Mouse (Mus musculus) lung, embryonic 14.5 days (tissue): Measurements from ENCODE around the gene Zhx3. TPM values are rescaled to one million over a fixed set of nuclear protein-coding genes. Genes with fewer than 3 reads are reported as not detected.

ENCODE experiments used
- ATAC-seq: fragments of 200-750 bp; cut with Nextera tagmentation; 2 replicates; pipeline ENCODE4 v1.8.0; 2017; ENCODE audit warnings: mild to moderate bottlenecking, moderate TSS enrichment, moderate library complexity; ENCODE audit not compliant: insufficient read depth
- DNase-seq: peaks from one replicate; pipeline ENCODE4 v3.0.0-alpha.2; 2015
- H3K27ac ChIP-seq: fragments of 300-500 bp; sonication (generic); 2 replicates; pipeline ENCODE4 v1.5.1; 2014; ENCODE audit warnings: low read depth, mild to moderate bottlenecking, moderate library complexity
- H3K27me3 ChIP-seq: fragments of 300-500 bp; sonication (generic); 2 replicates; pipeline ENCODE4 v1.6.1; 2014; ENCODE audit warnings: low read length, control low read depth; ENCODE audit not compliant: insufficient read depth
- H3K36me3 ChIP-seq: fragments of 300-500 bp; sonication (generic); 2 replicates; pipeline ENCODE4 v1.6.1; 2014; ENCODE audit warnings: control low read depth; ENCODE audit not compliant: insufficient read depth
- H3K4me1 ChIP-seq: fragments of 300-500 bp; sonication (generic); 2 replicates; pipeline ENCODE4 v1.6.1; 2014; ENCODE audit warnings: antibody characterized with exemption, control low read depth; ENCODE audit not compliant: insufficient read depth
- H3K4me2 ChIP-seq: fragments of 300-500 bp; sonication (generic); 2 replicates; pipeline ENCODE4 v1.6.1; 2014; ENCODE audit warnings: mild to moderate bottlenecking
- H3K4me3 ChIP-seq: fragments of 300-500 bp; sonication (generic); 2 replicates; pipeline ENCODE4 v1.5.1; 2014; ENCODE audit warnings: low read depth, low read length
- H3K9ac ChIP-seq: fragments of 300-500 bp; sonication (generic); 2 replicates; pipeline ENCODE4 v1.6.1; 2014
- H3K9me3 ChIP-seq: fragments of 300-500 bp; sonication (generic); 2 replicates; pipeline ENCODE4 v1.6.1; 2016; ENCODE audit warnings: low read depth, low read length, control low read depth
- CTCF ChIP-seq: IDR thresholded peaks from 2 replicates; pipeline ENCODE4 v1.5.1; 2016; ENCODE audit warnings: antibody characterized with exemption, low read depth
- WGBS: fragments of 180-500 bp; shearing (Covaris S2); extraction: QIAGEN DNeasy Blood & Tissue Kit; methylation state at CpG from one replicate; pipeline ENCODE4 v1.1.7; 2014; 5-methylcytosine and 5-hydroxymethylcytosine counted together
- polyA plus RNA-seq: library from polyadenylated mRNA; unstranded; fragments of >200 nt; fragmentation: Nextera tagmentation; extraction: Ambion mirVana; gene quantifications from 2 replicates; pipeline ENCODE4 v1.2.1, GENCODE M21; 2014

The Zhx3 gene
- polyA plus RNA-seq, 1 experiment from 2014 or later: 13.0 TPM

GRCm38 (mm10) chr2:160789046-160789445 lies 83.8 kb downstream of the Zhx3 start:
- H3K4me3 ChIP-seq: no peak overlapping the region
- WGBS: 66% methylated on average over 1 of the region's 1 CpGs
- no peaks in the 10 kb centered on the region for H3K4me1 ChIP-seq
- H3K4me2 ChIP-seq: no peak overlapping the region
- no peaks in the 10 kb centered on the region for H3K36me3 ChIP-seq
- DNase-seq (no peak), ATAC-seq (no peak)
- no peak for TF ChIP-seq CTCF
- H3K27ac ChIP-seq: no peak overlapping the region
- no peak overlapping the region for H3K9ac ChIP-seq
- no peaks in the 10 kb centered on the region for H3K9me3 ChIP-seq
- no peaks in the 10 kb centered on the region for H3K27me3 ChIP-seq

DNA sequence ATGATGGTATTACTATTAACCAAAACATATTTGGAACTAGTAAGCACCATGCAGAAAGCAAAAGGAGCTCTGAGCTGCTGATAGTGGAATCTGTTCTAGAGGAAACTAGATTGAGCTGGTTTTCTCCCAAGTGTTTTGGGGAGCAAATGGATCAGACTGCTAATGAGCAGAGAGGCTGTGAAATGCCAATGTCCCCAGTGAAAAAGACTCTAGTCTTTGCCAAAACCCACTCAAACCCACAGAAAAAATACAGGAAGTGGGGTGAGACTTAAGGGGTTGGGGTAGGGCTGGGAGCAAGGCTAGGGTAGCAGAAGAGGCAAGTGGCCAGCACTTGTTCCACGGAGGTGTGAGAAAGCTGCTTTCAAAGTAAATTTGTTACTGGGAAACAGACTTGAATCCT lies 86.5 kb downstream of the Zhx3 start:
- ATAC-seq (no peak), DNase-seq (no peak)
- Histone ChIP-seq H3K9ac (no peak overlapping the region), H3K27ac (no peak overlapping the region), H3K9me3 (no peaks in the 10 kb centered on the region), H3K27me3 (no peaks in the 10 kb centered on the region), H3K4me2 (no peak overlapping the region), H3K4me1 (no peaks in the 10 kb centered on the region), H3K36me3 (peaks cover 6% of the 10 kb centered on the region; the same call in 1 of the 2 replicates), H3K4me3 (no peak overlapping the region)
- WGBS: 69% methylated on average over 1 of the region's 1 CpGs
- TF ChIP-seq CTCF: no peak

GRCm38 (mm10) chr2:160780834-160781219 lies 92.0 kb downstream of the Zhx3 start:
- 95% methylated on average over 2 of the region's 2 CpGs for WGBS
- Histone ChIP-seq H3K9ac (no peak overlapping the region), H3K4me1 (no peaks in the 10 kb centered on the region), H3K4me2 (no peak overlapping the region), H3K27ac (no peak overlapping the region), H3K27me3 (no peaks in the 10 kb centered on the region), H3K9me3 (no peaks in the 10 kb centered on the region), H3K36me3 (peaks cover 16% of the 10 kb centered on the region; the same call in 1 of the 2 replicates), H3K4me3 (no peak overlapping the region)
- no peak for DNase-seq
- no peak for ATAC-seq
- no peak for TF ChIP-seq CTCF

DNA sequence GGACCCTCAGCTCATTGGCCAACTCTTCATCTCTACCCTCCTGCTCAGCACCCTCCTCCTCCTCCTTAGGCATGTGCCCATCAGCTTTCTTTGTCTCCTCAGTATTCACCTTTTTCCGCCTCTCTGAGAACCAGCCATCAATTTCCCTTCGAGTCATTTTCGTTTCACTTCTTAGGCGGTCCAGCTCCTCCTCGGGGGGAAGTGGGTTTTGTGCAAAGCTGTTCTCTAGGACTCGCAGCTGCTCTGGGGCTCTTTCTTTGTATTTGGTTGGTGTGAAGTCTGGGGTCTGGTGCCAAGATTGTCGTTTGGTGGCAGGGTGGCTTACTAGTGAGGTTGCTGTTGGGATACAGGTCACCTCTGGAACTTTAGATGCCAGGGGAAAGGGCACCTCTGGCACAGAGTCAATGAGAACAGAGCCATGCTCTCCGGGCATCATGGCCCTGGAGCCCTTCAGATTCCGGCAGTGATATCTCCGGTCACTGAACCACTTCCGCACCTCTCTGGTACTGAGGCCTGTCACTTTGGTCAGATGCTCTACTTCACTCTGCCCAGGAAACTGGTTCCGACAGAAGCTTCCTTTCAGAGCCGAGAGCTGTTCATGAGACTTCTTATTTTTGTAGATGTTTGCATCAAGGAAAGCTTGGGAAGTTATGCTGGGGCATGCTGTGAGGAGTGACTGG lies 92.5 kb downstream of the Zhx3 start:
- DNase-seq (no peak), ATAC-seq (no peak)
- Histone ChIP-seq H3K27me3 (no peaks in the 10 kb centered on the region), H3K4me1 (no peaks in the 10 kb centered on the region), H3K27ac (no peak overlapping the region), H3K9ac (no peak overlapping the region), H3K4me3 (no peak overlapping the region), H3K4me2 (no peak overlapping the region), H3K9me3 (no peaks in the 10 kb centered on the region), H3K36me3 (peaks cover 16% of the 10 kb centered on the region; the same call in 1 of the 2 replicates)
- WGBS: 86% methylated on average over 13 of the region's 13 CpGs
- no peak for TF ChIP-seq CTCF

DNA sequence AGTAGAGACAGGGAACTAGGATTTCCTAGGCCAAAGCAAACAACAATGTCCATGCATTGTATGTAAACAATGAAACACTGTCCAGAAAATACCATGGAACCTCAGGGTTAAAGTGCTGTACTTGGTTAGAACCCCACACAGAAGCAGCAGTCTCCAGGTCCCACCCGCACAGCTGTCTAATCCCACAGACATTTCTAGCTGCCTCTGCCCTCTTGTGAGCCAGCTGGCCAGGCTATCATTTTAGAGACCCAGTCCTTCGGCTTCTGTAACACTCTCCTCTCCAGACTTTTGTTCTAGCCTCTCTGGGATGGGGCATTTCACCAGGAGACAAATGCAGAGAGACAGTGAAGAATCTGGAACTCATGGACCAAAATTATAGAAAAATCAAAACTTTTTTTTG lies 94.8 kb downstream of the Zhx3 start:
- Histone ChIP-seq H3K9me3 (no peaks in the 10 kb centered on the region), H3K27ac (no peak overlapping the region), H3K4me3 (no peak overlapping the region), H3K4me2 (no peak overlapping the region), H3K27me3 (no peaks in the 10 kb centered on the region), H3K4me1 (no peaks in the 10 kb centered on the region), H3K36me3 (peaks cover 16% of the 10 kb centered on the region; the same call in 1 of the 2 replicates), H3K9ac (no peak overlapping the region)
- no peak for DNase-seq
- 67% methylated on average over 2 of the region's 2 CpGs for WGBS
- no peak for TF ChIP-seq CTCF
- no peak for ATAC-seq

DNA sequence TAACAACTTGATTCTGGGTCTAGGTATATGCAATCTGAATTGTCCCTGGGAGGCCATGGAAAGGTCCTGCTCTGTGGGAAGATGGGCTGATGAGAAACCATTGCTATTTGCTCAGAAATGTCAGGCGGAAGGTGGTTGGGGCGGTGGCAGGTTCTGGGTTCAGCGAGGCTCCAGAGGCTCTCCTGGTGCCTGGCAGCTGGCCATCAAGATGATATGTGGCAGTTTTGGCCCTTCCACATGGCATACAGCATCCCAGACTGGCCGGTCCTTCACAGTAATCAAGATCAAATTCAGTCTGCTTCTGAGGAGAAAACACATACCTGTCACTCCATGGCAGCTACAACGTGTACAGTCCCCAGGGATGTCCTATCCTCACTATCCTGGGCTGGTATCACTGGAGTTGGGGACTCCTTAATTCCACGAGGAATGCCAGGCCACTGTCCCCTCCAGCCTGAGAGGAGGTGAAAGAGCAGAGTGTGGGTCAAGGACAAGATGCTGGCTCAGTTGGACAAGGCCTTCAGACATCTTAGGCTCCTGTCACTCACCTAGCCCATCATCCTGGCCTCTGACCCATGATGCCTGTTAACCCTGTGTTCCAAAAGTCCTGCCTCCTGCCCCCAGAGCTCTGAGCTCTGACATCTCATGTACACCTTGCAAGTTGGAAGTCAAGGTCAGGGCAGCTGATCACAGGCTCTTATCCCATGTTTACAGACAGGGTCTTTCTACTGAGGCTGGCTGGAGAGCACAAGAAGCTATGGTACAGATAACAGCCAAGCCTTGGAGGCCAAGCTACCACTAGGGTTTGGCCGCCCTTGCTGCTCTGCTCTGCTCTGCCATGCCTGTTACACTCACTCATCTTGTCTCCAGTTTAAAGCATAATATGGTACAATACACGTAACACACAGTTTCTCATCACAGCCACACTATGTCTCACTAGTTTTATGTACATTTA lies 101.2 kb downstream of the Zhx3 start:
- Histone ChIP-seq H3K4me3 (no peak overlapping the region), H3K9ac (no peak overlapping the region), H3K36me3 (peaks cover 14% of the 10 kb centered on the region; the same call in 1 of the 2 replicates), H3K9me3 (no peaks in the 10 kb centered on the region), H3K27ac (no peak overlapping the region), H3K27me3 (no peaks in the 10 kb centered on the region), H3K4me1 (no peaks in the 10 kb centered on the region), H3K4me2 (no peak overlapping the region)
- DNase-seq (no peak), ATAC-seq (no peak)
- TF ChIP-seq CTCF: no peak
- 81% methylated on average over 8 of the region's 8 CpGs for WGBS

- Histone ChIP-seq H3K9ac (no peak overlapping the region), H3K36me3 (peaks cover 18% of the 10 kb centered on the region; the same call in 1 of the 2 replicates), H3K4me2 (no peak overlapping the region), H3K4me1 (no peaks in the 10 kb centered on the region), H3K4me3 (no peak overlapping the region), H3K27ac (no peak overlapping the region), H3K9me3 (no peaks in the 10 kb centered on the region), H3K27me3 (no peaks in the 10 kb centered on the region)
- DNase-seq (no peak), ATAC-seq (no peak)
- 81% methylated on average over 1 of the region's 1 CpGs for WGBS
- no peak for TF ChIP-seq CTCF
Measured at GRCm38 (mm10) chr2:160770871-160771270, 101.9 kb downstream of the Zhx3 start.
